In the genomic region with DNA sequence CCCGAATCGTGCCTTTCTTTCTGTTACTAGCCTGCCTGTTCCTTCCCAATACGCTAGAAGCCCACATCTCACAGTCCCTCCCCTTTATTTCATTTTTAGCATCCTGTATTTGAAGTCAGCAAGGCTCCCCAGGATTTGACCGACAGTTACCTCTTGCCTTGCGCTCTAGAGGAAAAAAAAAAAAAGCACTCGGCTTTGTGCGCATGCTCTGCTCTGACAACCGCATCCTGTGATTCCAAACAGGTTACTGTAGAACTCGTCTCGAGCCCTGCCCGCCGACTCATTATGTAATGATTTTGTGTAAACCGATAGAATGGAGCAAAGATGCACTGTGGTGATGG, we compare ENCODE assay signal across 9 mouse cellular contexts. TPM values are rescaled to one million over a fixed set of nuclear protein-coding genes. Genes with fewer than 3 reads are reported as not detected.
A peak's percentile ranks its signal among the peaks of the same experiment; 100 is the strongest.
DNase-seq lines count a peak whose midpoint lies in the region; ATAC-seq and TF ChIP-seq lines count a peak whose summit lies in the region.
"Had no signal": no experiment of that assay in that cellular context is flagged by ENCODE, and none has a peak within 500 bp of the region (broad histone marks: within the 10 kb centered on the region; RNA-seq: fewer than 3 reads in every experiment).

No protein-coding gene starts in this region.

- no peak for ATAC-seq in embryonic facial prominence, embryonic 11.5 days (replicated peaks; ENCODE audit: insufficient number of reproducible peaks, low FRiP score, low TSS enrichment, low read depth)
- peak; percentile 45; the same call in 1 of the 2 replicates for ATAC-seq in heart, embryonic 15.5 days (replicated peaks; ENCODE audit: insufficient number of reproducible peaks, insufficient read depth, low FRiP score, low read depth)
- no peak for ATAC-seq in kidney, postnatal 0 days (replicated peaks; ENCODE audit: low FRiP score, low read depth)
- no peak for ATAC-seq in liver, embryonic 13.5 days (ENCODE audit: low read depth)
- ATAC-seq in stomach, postnatal 0 days (ENCODE audit: low FRiP score, low TSS enrichment), result peak; percentile 22; the same call in 1 of the 2 replicates
- ATAC-seq: Patski had no signal

- peaks cover under 1% of the 10 kb centered on the region; the same call in 1 of the 2 replicates for H3K9me3 ChIP-seq in embryonic facial prominence, embryonic 11.5 days (replicated peaks; ENCODE audit: control insufficient read depth, low read length)
- 0 out of 2 replicates have a peak, but pooled peaks cover 1% of the 10 kb centered on the region for H3K9me3 ChIP-seq in heart, embryonic 15.5 days (replicated peaks)
- no peaks in the 10 kb centered on the region for H3K9me3 ChIP-seq in kidney, postnatal 0 days (replicated peaks; ENCODE audit: low read length)
- H3K9me3 ChIP-seq in liver, embryonic 13.5 days (replicated peaks), result no peaks in the 10 kb centered on the region
- no peaks in the 10 kb centered on the region for H3K9me3 ChIP-seq in stomach, postnatal 0 days (ENCODE audit: control insufficient read depth, low read length)

- WGBS in embryonic facial prominence, embryonic 11.5 days, result 1% methylated on average over 13 of the region's 13 CpGs
- WGBS in heart, embryonic 15.5 days, result 2% methylated on average over 13 of the region's 13 CpGs
- WGBS in kidney, postnatal 0 days, result 3% methylated on average over 13 of the region's 13 CpGs
- 1% methylated on average over 13 of the region's 13 CpGs for WGBS in liver, embryonic 13.5 days (ENCODE audit: insufficient replicate concordance)
- WGBS in stomach, postnatal 0 days, result under 1% methylated on average over 13 of the region's 13 CpGs

- H3K4me2 ChIP-seq in embryonic facial prominence, embryonic 11.5 days (ENCODE audit: low read depth, low read length), result peak overlapping the region; percentile 95
- peak overlapping the region; percentile 99 for H3K4me2 ChIP-seq in heart, embryonic 15.5 days
- peak overlapping the region; percentile 62 for H3K4me2 ChIP-seq in kidney, postnatal 0 days (ENCODE audit: low read length)
- peak overlapping the region; percentile 84 for H3K4me2 ChIP-seq in liver, embryonic 13.5 days
- H3K4me2 ChIP-seq in stomach, postnatal 0 days (replicated peaks; ENCODE audit: low read depth), result peak overlapping the region; percentile 66

- peak overlapping the region; percentile 47 for H3K4me3 ChIP-seq in embryonic facial prominence, embryonic 11.5 days (ENCODE audit: low read depth, low read length)
- peak overlapping the region; percentile 73 for H3K4me3 ChIP-seq in heart, embryonic 15.5 days
- H3K4me3 ChIP-seq in kidney, postnatal 0 days (replicated peaks; ENCODE audit: low read depth, low read length), result peak overlapping the region; percentile 39
- H3K4me3 ChIP-seq in liver, embryonic 13.5 days (replicated peaks), result peak overlapping the region; percentile 60
- peak overlapping the region; percentile 47 for H3K4me3 ChIP-seq in stomach, postnatal 0 days (ENCODE audit: low read depth, low read length)

- peaks cover 6% of the 10 kb centered on the region for H3K4me1 ChIP-seq in embryonic facial prominence, embryonic 11.5 days (ENCODE audit: control insufficient read depth, insufficient read depth, low read length)
- H3K4me1 ChIP-seq in heart, embryonic 15.5 days (replicated peaks), result peaks cover 45% of the 10 kb centered on the region
- H3K4me1 ChIP-seq in kidney, postnatal 0 days (replicated peaks; ENCODE audit: insufficient read depth, low read length), result 0 out of 2 replicates have a peak, but pooled peaks cover 3% of the 10 kb centered on the region
- H3K4me1 ChIP-seq in liver, embryonic 13.5 days (replicated peaks), result peaks cover 55% of the 10 kb centered on the region
- 0 out of 2 replicates have a peak, but pooled peaks cover 6% of the 10 kb centered on the region for H3K4me1 ChIP-seq in stomach, postnatal 0 days (replicated peaks; ENCODE audit: control insufficient read depth, insufficient read depth)

- TF ChIP-seq CTCF in kidney, postnatal 0 days (IDR thresholded peaks at IDR 0.05; ENCODE audit: low read depth), result no peak
- TF ChIP-seq CTCF in stomach, postnatal 0 days (IDR thresholded peaks at IDR 0.05; ENCODE audit: low read depth), result no peak

- no peaks in the 10 kb centered on the region for H3K36me3 ChIP-seq in embryonic facial prominence, embryonic 11.5 days (replicated peaks; ENCODE audit: control insufficient read depth, insufficient read depth, low read depth, low read length)
- H3K36me3 ChIP-seq in heart, embryonic 15.5 days, result no peaks in the 10 kb centered on the region
- no peaks in the 10 kb centered on the region for H3K36me3 ChIP-seq in kidney, postnatal 0 days (ENCODE audit: insufficient read depth, low read length)
- no peaks in the 10 kb centered on the region for H3K36me3 ChIP-seq in liver, embryonic 13.5 days
- H3K36me3 ChIP-seq in stomach, postnatal 0 days (ENCODE audit: control insufficient read depth, insufficient read depth, low read length), result no peaks in the 10 kb centered on the region

- peak; percentile 23 for DNase-seq in gastrocnemius, postnatal 10 days
- no peak for DNase-seq in gastrocnemius, adult 8-10 months (ENCODE audit: low spot score in 2 of 2)
- peak; percentile 75 for DNase-seq in embryonic facial prominence, embryonic 11.5 days (ENCODE audit: low spot score)
- DNase-seq in kidney, postnatal 0 days (ENCODE audit: low spot score), result peak; percentile 80
- DNase-seq in liver, embryonic 13.5 days, result no peak
- peak; percentile 87 to 89 for DNase-seq in natural killer cell, adult 2 months (ENCODE audit: low spot score in 2 of 2)
- DNase-seq in stomach, postnatal 0 days (ENCODE audit: low spot score), result peak; percentile 52

- H3K27ac ChIP-seq in embryonic facial prominence, embryonic 11.5 days (replicated peaks; ENCODE audit: low read depth, low read length), result no peak overlapping the region
- H3K27ac ChIP-seq in heart, embryonic 15.5 days, result peak overlapping the region; percentile 66
- no peak overlapping the region for H3K27ac ChIP-seq in kidney, postnatal 0 days
- H3K27ac ChIP-seq in liver, embryonic 13.5 days, result peak overlapping the region; percentile 66
- H3K27ac ChIP-seq in stomach, postnatal 0 days (replicated peaks), result 0 out of 2 replicates have a peak overlapping the region, but pooled peaks have one; percentile 24

- H3K27me3 ChIP-seq in embryonic facial prominence, embryonic 11.5 days (ENCODE audit: control insufficient read depth, insufficient read depth, low read length), result peaks cover 6% of the 10 kb centered on the region
- H3K27me3 ChIP-seq in heart, embryonic 15.5 days, result 0 out of 2 replicates have a peak, but pooled peaks cover 7% of the 10 kb centered on the region
- no peaks in the 10 kb centered on the region for H3K27me3 ChIP-seq in kidney, postnatal 0 days (ENCODE audit: insufficient read depth, low read length)
- peaks cover 51% of the 10 kb centered on the region for H3K27me3 ChIP-seq in liver, embryonic 13.5 days
- H3K27me3 ChIP-seq in stomach, postnatal 0 days (ENCODE audit: control insufficient read depth, insufficient read depth, low read length), result peaks cover 8% of the 10 kb centered on the region; the same call in 1 of the 2 replicates

- peak overlapping the region; percentile 39 for H3K9ac ChIP-seq in embryonic facial prominence, embryonic 11.5 days (replicated peaks; ENCODE audit: low read length)
- H3K9ac ChIP-seq in heart, embryonic 15.5 days, result peak overlapping the region; percentile 61
- H3K9ac ChIP-seq in kidney, postnatal 0 days (ENCODE audit: low read depth, low read length), result no peak overlapping the region
- H3K9ac ChIP-seq in liver, embryonic 13.5 days, result peak overlapping the region; percentile 56; the same call in 1 of the 2 replicates
- no peak overlapping the region for H3K9ac ChIP-seq in stomach, postnatal 0 days (ENCODE audit: low read length)

- no peak for TF ChIP-seq EP300 in stomach, postnatal 0 days (optimal IDR thresholded peaks at IDR 0.05)

RNA-seq across cellular contexts. Expression of a gene that starts 1.2 kb away (rescaled TPM):
- total RNA-seq in gastrocnemius, postnatal 10 days (2021), result 1 to 10 TPM; 4.0 to 4.8 TPM
- total RNA-seq in gastrocnemius, adult 8-10 months (2022), result 1 to 10 TPM; 1.2 to 1.8 (median 1.5) TPM
- 11.7 and 13.9 TPM in 2 replicates for polyA plus RNA-seq in embryonic facial prominence, embryonic 11.5 days (2014; fragmentation: Nextera tagmentation; extraction: Ambion mirVana)
- 10.4 and 12.1 TPM in 2 replicates for polyA plus RNA-seq in heart, embryonic 15.5 days (2015; fragmentation: Nextera tagmentation; extraction: Ambion mirVana)
- polyA plus RNA-seq in kidney, postnatal 0 days (2015; fragmentation: Nextera tagmentation; extraction: Ambion mirVana), result 8.5 and 8.8 TPM in 2 replicates
- polyA plus RNA-seq in liver, embryonic 13.5 days (2015; fragmentation: Nextera tagmentation; extraction: Ambion mirVana), result 6.1 and 6.2 TPM in 2 replicates
- 11.1 and 13.2 TPM in 2 replicates for polyA plus RNA-seq in stomach, postnatal 0 days (2015; fragmentation: Nextera tagmentation; extraction: Ambion mirVana)

Comparison
In these comparisons a context has a peak if more than half of its experiments do, and no peak if none do; other contexts are left out.
1. DNase-seq: peak in gastrocnemius, postnatal 10 days (single experiment), embryonic facial prominence, embryonic 11.5 days (single experiment), kidney, postnatal 0 days (single experiment), natural killer cell, adult 2 months (2 of 2) and stomach, postnatal 0 days (single experiment); none in gastrocnemius, adult 8-10 months (0 of 2) and liver, embryonic 13.5 days (single experiment).
2. ATAC-seq: peak in heart, embryonic 15.5 days (single experiment) and stomach, postnatal 0 days (single experiment); none in embryonic facial prominence, embryonic 11.5 days (single experiment), kidney, postnatal 0 days (single experiment) and liver, embryonic 13.5 days (single experiment).
3. H3K27ac ChIP-seq: peak in heart, embryonic 15.5 days (single experiment), liver, embryonic 13.5 days (single experiment) and stomach, postnatal 0 days (single experiment); none in embryonic facial prominence, embryonic 11.5 days (single experiment) and kidney, postnatal 0 days (single experiment).
4. H3K9ac ChIP-seq: peak in embryonic facial prominence, embryonic 11.5 days (single experiment), heart, embryonic 15.5 days (single experiment) and liver, embryonic 13.5 days (single experiment); none in kidney, postnatal 0 days (single experiment) and stomach, postnatal 0 days (single experiment).
5. Peak in every context shown above with its lines, with median percentiles within 50 percentile points of each other: H3K4me2 ChIP-seq and H3K4me3 ChIP-seq.